Mouse (Mus musculus) ES-E14 (cell line): Measurements from ENCODE around the gene Gm11939.

Source experiments
- HCFC1 ChIP-seq: IDR thresholded peaks from 2 replicates; pipeline ENCODE4 v1.6.1; 2012; ENCODE audit warnings: low read length, inconsistent platforms, borderline replicate concordance; ENCODE audit not compliant: insufficient read depth
- MAFK ChIP-seq: IDR thresholded peaks from 2 replicates; pipeline ENCODE4 v1.6.1; 2014; ENCODE audit warnings: mild to moderate bottlenecking, low read depth, low read length, inconsistent platforms; ENCODE audit not compliant: insufficient read depth

DNA sequence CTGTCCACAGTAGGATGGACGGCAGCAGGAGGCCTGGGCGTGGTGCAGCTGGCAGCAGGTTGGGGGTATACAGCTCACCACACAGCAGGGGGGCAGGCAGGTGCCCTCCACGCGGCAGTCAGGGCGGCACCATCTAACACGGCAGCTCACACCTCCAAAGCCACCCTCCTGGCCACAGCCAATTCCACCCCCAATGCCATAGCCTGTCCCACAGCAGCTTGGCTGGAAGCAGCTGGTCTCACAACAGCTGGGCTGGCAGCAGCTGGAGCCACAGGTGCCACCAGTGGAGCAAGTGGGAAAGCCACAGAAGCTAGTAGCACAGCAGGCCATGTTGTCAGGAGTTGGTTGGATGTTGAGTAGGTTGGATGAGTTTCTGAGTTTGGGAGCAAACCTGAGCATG lies 21.4 kb upstream of the Gm11939 start, which contains the start of gene Krtap1-5:
- TF ChIP-seq HCFC1 (no peak), MAFK (no peak)
